Mouse (Mus musculus): ENCODE measurements around the gene Chp2.

GRCm38 (mm10) chr7:122208276-122209021 is 10.8 kb upstream of the Chp2 start:
- TF ChIP-seq CTCF (IDR thresholded peaks at IDR 0.05; ENCODE audit: insufficient read depth, low read length) (no peak), POLR2A (IDR thresholded peaks at IDR 0.05; ENCODE audit: borderline replicate concordance, extremely low read depth, low read depth, low read length) (no peak)
